Mouse (Mus musculus) left cerebral cortex, postnatal 36 days (tissue): ENCODE measurements at regions not wholly inside any gene's neighbourhood (a gene's known extent, or its start where the extent isn't known, plus 50 kb on each side); places are given as distances from the start of the nearest gene placed in this dataset.
A peak's percentile ranks its signal among the peaks of the same experiment; 100 is the strongest.
"Not testable (repeated sequence)": the region's sequence is repeated elsewhere in the genome, so short reads cannot be mapped to it uniquely, and the experiment has no call there.

Experiments used
- DNase-seq, 2 experiments: peaks; one replicate each; pipeline ENCODE4 v3.0.0; 2021 to 2022; ENCODE audit warnings: low spot score in 2 of 2, mixed read lengths in 1 of 2
- intact Hi-C: fragments of 180-260 bp; cut with DNase I; formaldehyde crosslinking; loops from one replicate; pipeline ENCODE4 v1.15.1; 2025

- intact Hi-C loops, DNase-seq: not testable (repeated sequence)
These were observed 104.7 kb upstream of the Atg7 start for GRCm38 (mm10) chr6:114538185-114538584.

GRCm38 (mm10) chr6:114550096-114550669, 92.7 kb upstream of the Atg7 start:
- peak; percentile 34 to 36 for DNase-seq

GRCm38 (mm10) chr6:114553072-114553471, 89.8 kb upstream of the Atg7 start:
- intact Hi-C loops, DNase-seq: not testable (repeated sequence)

More at GRCm38 (mm10) chr6:114550096-114550669, 92.7 kb upstream of the Atg7 start:
- intact Hi-C loops = not testable (repeated sequence)

GRCm38 (mm10) chr6:114555186-114555585, 87.7 kb upstream of the Atg7 start:
- intact Hi-C loops, DNase-seq: not testable (repeated sequence)

GRCm38 (mm10) chr6:114577319-114577718, 65.6 kb upstream of the Atg7 start:
- intact Hi-C loops = not testable (repeated sequence)
- peak; percentile 30 to 36 for DNase-seq
